Mouse (Mus musculus) CH12F3 (cell line): Measurements from ENCODE around the gene Zfp949.
"Not testable (repeated sequence)": the region's sequence is repeated elsewhere in the genome, so short reads cannot be mapped to it uniquely, and the experiment has no call there.

Experiments
- in situ Hi-C: fragments of 300-500 bp; cut with MboI; formaldehyde crosslinking; loops from 2 replicates; pipeline ENCODE4 v1.14.3; 2020; ENCODE audit warnings: low sequenced_read_pairs

The Zfp949 gene

GRCm38 (mm10) chr9:88539546-88540224, 8.1 kb upstream of the Zfp949 start:
- in situ Hi-C loops, result loop anchor here (10.0 kb wide), 1 partner anchor 295 kb away; no protein-coding TSS in a partner anchor

GRCm38 (mm10) chr9:88542816-88543215, 5.0 kb upstream of the Zfp949 start:
- in situ Hi-C loops, result no loop called here

GRCm38 (mm10) chr9:88545534-88545933, 2.3 kb upstream of the Zfp949 start:
- in situ Hi-C loops, result no loop called here

- in situ Hi-C loops, result no loop called here
Measured at GRCm38 (mm10) chr9:88546166-88546565, 1.7 kb upstream of the Zfp949 start.

GRCm38 (mm10) chr9:88546657-88547056, 1.2 kb upstream of the Zfp949 start:
- in situ Hi-C loops, result no loop called here

GRCm38 (mm10) chr9:88547270-88547669, 550 bp upstream of the Zfp949 start:
- in situ Hi-C loops, result no loop called here

- in situ Hi-C loops, result no loop called here
Measured at GRCm38 (mm10) chr9:88548614-88548945, 760 bp downstream of the Zfp949 start.

GRCm38 (mm10) chr9:88553071-88553470, 5.3 kb downstream of the Zfp949 start:
- in situ Hi-C loops, result no loop called here

- in situ Hi-C loops, result no loop called here
Measured at GRCm38 (mm10) chr9:88558146-88558545, 10.3 kb downstream of the Zfp949 start.

GRCm38 (mm10) chr9:88561476-88561875, 13.7 kb downstream of the Zfp949 start:
- in situ Hi-C loops, result not testable (repeated sequence)

GRCm38 (mm10) chr9:88570471-88570870, 22.7 kb downstream of the Zfp949 start:
- in situ Hi-C loops, result not testable (repeated sequence)

GRCm38 (mm10) chr9:88580591-88580990, 32.8 kb downstream of the Zfp949 start, which contains the start of gene Trim43a:
TSS of gene Trim43a (plus strand) at chr9:88580891.
- in situ Hi-C loops, result not testable (repeated sequence)

GRCm38 (mm10) chr9:88593708-88594107, 45.9 kb downstream of the Zfp949 start:
- in situ Hi-C loops, result not testable (repeated sequence)

GRCm38 (mm10) chr9:88599206-88600162, 51.7 kb downstream of the Zfp949 start:
- in situ Hi-C loops, result not testable (repeated sequence)
